Mouse (Mus musculus): Measurements from ENCODE around the gene Mblac2.
A peak's percentile ranks its signal among the peaks of the same experiment; 100 is the strongest.

- peak; percentile 40 for TF ChIP-seq MAX (IDR thresholded peaks at IDR 0.05; ENCODE audit: low read depth)
- no peak for TF ChIP-seq SRF (IDR thresholded peaks at IDR 0.05; ENCODE audit: control insufficient read depth, insufficient read length, low read depth)
- TF ChIP-seq POLR2A (IDR thresholded peaks at IDR 0.05; ENCODE audit: insufficient read length, low read depth), result peak; percentile 83
- peak; percentile 80 for TF ChIP-seq E2F4 (IDR thresholded peaks at IDR 0.05; ENCODE audit: insufficient read depth)
- TF ChIP-seq TCF12 (IDR thresholded peaks at IDR 0.05; ENCODE audit: insufficient read depth, poor library complexity, severe bottlenecking), result no peak
Measured at GRCm38 (mm10) chr13:81783405-81784342, 72.5 kb downstream of the Mblac2 start.
